Mouse (Mus musculus) embryonic facial prominence, embryonic 13.5 days (tissue): ENCODE results near the gene Ucp2. TPM values are rescaled to one million over a fixed set of nuclear protein-coding genes. Genes with fewer than 3 reads are reported as not detected.
A peak's percentile ranks its signal among the peaks of the same experiment; 100 is the strongest.

ENCODE experiments used
- ATAC-seq: fragments of 200-750 bp; cut with Nextera tagmentation; 2 replicates; pipeline ENCODE4 v1.8.0; 2017; ENCODE audit warnings: low read depth; ENCODE audit not compliant: insufficient number of reproducible peaks, insufficient read depth, low FRiP score, low TSS enrichment
- H3K27ac ChIP-seq: fragments of 300-500 bp; sonication (generic); 2 replicates; pipeline ENCODE4 v1.5.1; 2015; ENCODE audit warnings: moderate library complexity, mild to moderate bottlenecking, inconsistent platforms
- H3K27me3 ChIP-seq: fragments of 300-500 bp; sonication (generic); 2 replicates; pipeline ENCODE4 v1.6.1; 2015; ENCODE audit warnings: mild to moderate bottlenecking, inconsistent platforms
- H3K36me3 ChIP-seq: fragments of 300-500 bp; sonication (generic); 2 replicates; pipeline ENCODE4 v1.6.1; 2015; ENCODE audit warnings: mild to moderate bottlenecking, inconsistent platforms
- H3K4me1 ChIP-seq: fragments of 300-500 bp; sonication (generic); 2 replicates; pipeline ENCODE4 v1.6.1; 2015; ENCODE audit warnings: inconsistent platforms
- H3K4me2 ChIP-seq: fragments of 300-500 bp; sonication (generic); 2 replicates; pipeline ENCODE4 v1.6.1; 2015; ENCODE audit warnings: moderate library complexity, mild to moderate bottlenecking, inconsistent platforms
- H3K4me3 ChIP-seq: fragments of 300-500 bp; sonication (generic); 2 replicates; pipeline ENCODE4 v1.5.1; 2015; ENCODE audit warnings: mild to moderate bottlenecking, inconsistent platforms
- H3K9ac ChIP-seq: fragments of 300-500 bp; sonication (generic); 2 replicates; pipeline ENCODE4 v1.6.1; 2015; ENCODE audit warnings: mild to moderate bottlenecking, inconsistent platforms
- H3K9me3 ChIP-seq: fragments of 300-500 bp; sonication (generic); 2 replicates; pipeline ENCODE4 v1.6.1; 2016; ENCODE audit warnings: inconsistent platforms
- WGBS: fragments of 180-500 bp; shearing (Covaris S2); methylation state at CpG from one replicate; pipeline ENCODE4 v1.1.7; 2015; ENCODE audit warnings: mixed read lengths; 5-methylcytosine and 5-hydroxymethylcytosine counted together
- polyA plus RNA-seq: library from polyadenylated mRNA; unstranded; fragments of >200 nt; fragmentation: Nextera tagmentation; extraction: Ambion mirVana; gene quantifications from 2 replicates; pipeline ENCODE4 v1.2.1, GENCODE M21; 2015

Gene Ucp2
- polyA plus RNA-seq, 1 experiment from 2014 or later, result 159 TPM

- whole genome bisulfite sequencing, result 78% methylated on average over 5 of the region's 5 CpGs
- 0 out of 2 replicates have a peak, but pooled peaks have one; percentile 32 for ATAC-seq
- no peaks in the 10 kb centered on the region for H3K9me3 ChIP-seq
- no peak overlapping the region for H3K4me3 ChIP-seq
- H3K4me2 ChIP-seq, result peak overlapping the region; percentile 24; the same call in 1 of the 2 replicates
- no peaks in the 10 kb centered on the region for H3K27me3 ChIP-seq
- H3K36me3 ChIP-seq, result peaks cover 55% of the 10 kb centered on the region
- H3K9ac ChIP-seq, result no peak overlapping the region
- peaks cover 11% of the 10 kb centered on the region for H3K4me1 ChIP-seq
- H3K27ac ChIP-seq, result peak overlapping the region; percentile 62
Measured at GRCm38 (mm10) chr7:100465656-100466309, 27.4 kb upstream of the Ucp2 start.

DNA sequence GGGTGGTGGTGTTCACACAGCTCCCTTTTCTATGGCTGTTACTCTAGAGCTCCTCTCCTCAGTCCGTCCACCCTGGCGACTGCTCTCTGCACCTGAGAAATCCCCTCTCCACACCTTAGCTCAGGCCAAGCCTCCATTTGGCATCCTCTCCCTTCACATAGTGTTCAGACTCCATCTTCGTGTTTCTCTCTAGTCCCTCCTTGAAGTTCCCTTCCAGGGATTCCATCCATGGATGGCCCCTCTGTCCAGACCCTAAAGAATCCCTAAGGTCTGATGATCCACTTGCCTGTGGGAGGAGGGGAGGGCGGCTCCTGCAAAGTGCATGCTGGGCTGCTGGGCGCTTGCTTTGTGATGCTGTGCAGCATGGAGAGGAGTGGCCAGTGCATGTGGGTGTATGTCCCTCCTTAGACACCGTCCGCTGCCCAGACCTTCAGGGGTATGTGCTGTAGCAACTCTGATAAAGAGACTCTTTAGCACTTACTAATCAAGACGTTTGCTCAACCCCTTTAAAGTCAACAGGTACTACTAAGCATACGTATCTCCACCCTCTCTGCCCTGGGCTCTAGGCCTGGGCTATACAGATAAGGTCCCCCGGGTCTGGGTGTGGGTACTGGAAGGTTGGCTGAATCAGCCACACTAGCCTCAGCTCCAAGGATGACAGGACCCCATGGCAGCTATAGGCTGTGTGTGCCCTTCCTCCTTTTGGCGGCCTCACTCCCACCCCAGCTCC, 26.2 kb upstream of the Ucp2 start:
- H3K4me1 ChIP-seq, result peaks cover 11% of the 10 kb centered on the region
- H3K4me3 ChIP-seq, result no peak overlapping the region
- ATAC-seq, result no peak
- no peaks in the 10 kb centered on the region for H3K27me3 ChIP-seq
- H3K9me3 ChIP-seq, result no peaks in the 10 kb centered on the region
- no peak overlapping the region for H3K27ac ChIP-seq
- H3K9ac ChIP-seq, result no peak overlapping the region
- WGBS, result 90% methylated on average over 11 of the region's 11 CpGs
- no peak overlapping the region for H3K4me2 ChIP-seq
- H3K36me3 ChIP-seq, result peaks cover 45% of the 10 kb centered on the region

- H3K36me3 ChIP-seq, result peaks cover 39% of the 10 kb centered on the region
- H3K4me2 ChIP-seq, result no peak overlapping the region
- H3K27me3 ChIP-seq, result no peaks in the 10 kb centered on the region
- no peak overlapping the region for H3K4me3 ChIP-seq
- WGBS, result 84% methylated on average over 6 of the region's 6 CpGs
- peaks cover 11% of the 10 kb centered on the region for H3K4me1 ChIP-seq
- H3K27ac ChIP-seq, result no peak overlapping the region
- no peaks in the 10 kb centered on the region for H3K9me3 ChIP-seq
- no peak overlapping the region for H3K9ac ChIP-seq
- no peak for ATAC-seq
Measured at GRCm38 (mm10) chr7:100468761-100469160, 24.4 kb upstream of the Ucp2 start.

DNA sequence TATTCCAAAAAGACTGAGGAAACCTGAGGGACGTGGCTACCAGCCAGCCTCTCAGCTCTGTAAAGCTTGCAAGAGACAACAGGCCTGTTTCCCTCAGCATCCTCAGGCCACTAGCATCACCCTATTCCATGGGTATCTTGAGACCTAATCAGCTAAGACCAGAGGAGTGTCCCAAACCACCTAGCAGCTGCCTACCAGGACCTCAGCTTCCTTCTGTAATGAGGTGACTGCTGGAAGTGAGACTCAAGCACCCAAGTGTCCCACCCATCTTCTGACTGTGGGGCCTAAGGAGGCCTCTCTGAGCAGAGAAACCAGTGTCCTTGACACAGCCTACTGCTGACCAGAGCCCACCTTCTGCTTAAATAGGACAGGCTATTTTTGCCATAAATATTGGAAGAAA, 23.6 kb upstream of the Ucp2 start:
- no peak overlapping the region for H3K9ac ChIP-seq
- H3K27me3 ChIP-seq, result no peaks in the 10 kb centered on the region
- no peaks in the 10 kb centered on the region for H3K9me3 ChIP-seq
- no peak overlapping the region for H3K4me3 ChIP-seq
- no peak overlapping the region for H3K27ac ChIP-seq
- no peak overlapping the region for H3K4me2 ChIP-seq
- 84% methylated on average over 1 of the region's 1 CpGs for WGBS
- ATAC-seq, result no peak
- H3K36me3 ChIP-seq, result peaks cover 31% of the 10 kb centered on the region
- peaks cover 11% of the 10 kb centered on the region for H3K4me1 ChIP-seq

DNA sequence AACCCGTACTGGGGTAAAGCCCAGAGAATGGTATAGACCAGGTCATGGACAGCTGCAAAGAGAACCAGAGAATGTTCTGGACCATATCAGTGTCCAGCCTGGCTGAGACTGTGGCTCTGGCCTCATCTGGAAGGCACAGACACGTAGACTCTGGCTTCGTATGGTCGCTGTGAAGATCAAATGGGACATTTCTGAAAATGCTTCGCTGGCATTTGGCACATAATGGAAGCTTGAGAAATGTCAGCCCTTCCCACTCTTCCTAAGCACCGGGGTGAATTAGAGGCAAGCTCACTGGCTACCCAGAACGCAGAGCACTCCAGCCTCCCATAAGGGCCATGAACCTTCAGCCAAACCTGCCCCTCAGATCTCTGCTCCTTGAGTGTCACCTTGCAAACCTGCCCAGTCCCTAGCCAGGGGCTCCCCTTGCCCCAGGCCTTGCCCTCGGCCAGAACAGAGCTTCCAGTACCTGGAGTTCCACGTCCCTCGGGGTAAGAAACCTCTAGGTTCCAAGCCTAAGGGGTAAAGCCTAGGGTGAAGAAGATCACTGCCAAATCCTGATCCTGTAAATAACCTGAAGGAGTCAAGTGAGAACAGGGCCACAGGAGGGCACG, 22.2 kb upstream of the Ucp2 start:
- Histone ChIP-seq H3K9ac (no peak overlapping the region), H3K4me3 (no peak overlapping the region), H3K4me1 (peaks cover under 1% of the 10 kb centered on the region), H3K4me2 (no peak overlapping the region), H3K27me3 (no peaks in the 10 kb centered on the region), H3K36me3 (peaks cover 21% of the 10 kb centered on the region), H3K27ac (no peak overlapping the region), H3K9me3 (no peaks in the 10 kb centered on the region)
- no peak for ATAC-seq
- WGBS, result 87% methylated on average over 11 of the region's 11 CpGs

- H3K27me3 ChIP-seq, result no peaks in the 10 kb centered on the region
- peaks cover 20% of the 10 kb centered on the region for H3K36me3 ChIP-seq
- no peaks in the 10 kb centered on the region for H3K9me3 ChIP-seq
- 87% methylated on average over 1 of the region's 1 CpGs for WGBS
- no peak overlapping the region for H3K4me3 ChIP-seq
- H3K27ac ChIP-seq, result no peak overlapping the region
- no peak overlapping the region for H3K9ac ChIP-seq
- no peaks in the 10 kb centered on the region for H3K4me1 ChIP-seq
- no peak for ATAC-seq
- no peak overlapping the region for H3K4me2 ChIP-seq
Measured at GRCm38 (mm10) chr7:100471407-100471797, 21.7 kb upstream of the Ucp2 start.

DNA sequence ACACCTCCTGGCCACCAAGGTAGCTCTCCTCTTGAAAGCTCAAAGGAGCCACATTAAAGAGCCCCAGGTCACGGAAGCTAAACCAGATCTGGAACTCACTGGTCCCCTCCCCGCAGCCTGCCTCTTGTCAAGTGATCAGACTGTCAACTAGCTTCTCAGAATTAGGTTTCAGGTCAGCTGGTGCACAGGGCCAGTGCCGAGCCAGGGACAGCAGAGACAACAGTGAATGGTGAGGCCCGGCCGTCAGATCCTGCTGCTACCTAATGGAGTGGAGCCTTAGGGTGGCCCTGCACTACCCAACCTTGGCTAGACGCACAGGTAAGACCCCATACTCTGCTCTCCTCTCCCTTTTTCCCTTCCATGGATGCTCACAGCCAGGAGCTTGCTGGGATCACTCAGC, 20.4 kb upstream of the Ucp2 start, which contains the start of gene Ucp3:
Gene Ucp3, plus strand, starts transcription at position 214 of the 400 bp plus-strand sequence.
- Histone ChIP-seq H3K4me3 (no peak within 1 kb of the TSS), H3K9me3 (no peaks in the 10 kb centered on the region), H3K36me3 (peaks cover 20% of the 10 kb centered on the region), H3K27me3 (no peaks in the 10 kb centered on the region), H3K27ac (no peak within 1 kb of the TSS), H3K4me1 (no peaks in the 10 kb centered on the region), H3K9ac (no peak within 1 kb of the TSS), H3K4me2 (no peak within 1 kb of the TSS)
- 80% methylated on average over 6 of the region's 6 CpGs for WGBS
- ATAC-seq, result no peak

GRCm38 (mm10) chr7:100473846-100474454, 19.2 kb upstream of the Ucp2 start:
- ATAC-seq, result no peak

DNA sequence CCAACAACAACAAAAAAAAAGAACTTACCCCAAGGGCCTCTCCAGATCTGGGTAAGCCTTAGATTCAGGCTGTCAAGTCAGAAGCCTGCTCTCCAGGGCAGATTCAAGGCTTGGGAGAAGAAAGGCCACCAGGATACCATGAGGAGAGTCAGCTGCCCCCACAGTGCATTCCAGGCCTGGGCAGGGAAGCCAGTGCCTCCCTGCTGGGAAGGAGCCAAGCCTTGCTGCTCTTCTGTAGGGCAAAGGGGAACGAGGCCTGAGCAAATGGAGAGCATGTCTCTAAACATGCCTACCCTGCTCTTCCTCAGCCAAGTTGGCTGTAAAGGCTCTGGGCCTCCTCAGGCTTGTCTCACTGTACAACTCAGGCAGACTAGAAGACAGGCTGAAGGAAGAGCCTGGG, 18.5 kb upstream of the Ucp2 start:
- no peak overlapping the region for H3K4me2 ChIP-seq
- no peak overlapping the region for H3K4me3 ChIP-seq
- 40% methylated on average over 1 of the region's 1 CpGs for WGBS
- no peaks in the 10 kb centered on the region for H3K9me3 ChIP-seq
- H3K36me3 ChIP-seq, result peaks cover 7% of the 10 kb centered on the region; the same call in 1 of the 2 replicates
- 0 out of 2 replicates have a peak, but pooled peaks cover 2% of the 10 kb centered on the region for H3K4me1 ChIP-seq
- H3K27me3 ChIP-seq, result no peaks in the 10 kb centered on the region
- no peak overlapping the region for H3K9ac ChIP-seq
- ATAC-seq, result no peak
- no peak overlapping the region for H3K27ac ChIP-seq

More at GRCm38 (mm10) chr7:100473846-100474454, 19.2 kb upstream of the Ucp2 start:
- Histone ChIP-seq H3K4me3 (no peak overlapping the region), H3K4me1 (no peaks in the 10 kb centered on the region), H3K36me3 (peaks cover 14% of the 10 kb centered on the region), H3K9ac (no peak overlapping the region), H3K27me3 (no peaks in the 10 kb centered on the region), H3K27ac (no peak overlapping the region), H3K4me2 (no peak overlapping the region), H3K9me3 (no peaks in the 10 kb centered on the region)
- WGBS, result 77% methylated on average over 9 of the region's 9 CpGs

DNA sequence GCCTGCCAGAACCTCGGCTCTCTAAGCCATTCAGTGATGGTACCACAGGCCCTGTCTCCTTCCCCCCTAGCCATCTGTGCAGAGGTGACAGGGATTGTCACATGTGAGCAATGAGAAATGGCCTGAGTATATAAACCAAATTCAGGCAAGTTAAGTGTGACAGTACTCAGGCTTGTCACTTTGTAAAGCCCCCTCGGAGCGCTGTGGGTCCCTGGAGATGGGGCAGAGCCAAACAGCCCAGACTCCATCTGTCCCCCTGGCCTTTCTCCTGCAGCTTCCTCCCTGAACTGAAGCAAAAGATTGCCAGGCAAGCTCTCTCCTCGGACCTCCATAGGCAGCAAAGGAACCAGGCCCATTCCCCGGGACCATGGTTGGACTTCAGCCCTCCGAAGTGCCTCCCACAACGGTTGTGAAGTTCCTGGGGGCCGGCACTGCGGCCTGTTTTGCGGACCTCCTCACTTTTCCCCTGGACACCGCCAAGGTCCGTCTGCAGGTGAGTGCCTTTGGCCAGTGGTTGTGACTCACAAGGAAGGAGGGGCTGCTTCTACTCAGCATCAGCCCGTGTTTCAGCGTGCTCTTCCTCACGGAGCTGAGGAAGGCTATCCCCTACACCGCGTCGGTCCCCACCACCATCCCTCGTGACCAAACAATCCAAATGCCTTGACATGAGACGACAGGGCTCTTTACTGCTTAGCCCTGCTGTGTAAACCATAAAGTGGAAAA, 13.9 kb upstream of the Ucp2 start:
- 0 out of 2 replicates have a peak, but pooled peaks cover 5% of the 10 kb centered on the region for H3K4me1 ChIP-seq
- H3K4me2 ChIP-seq, result no peak overlapping the region
- no peak overlapping the region for H3K4me3 ChIP-seq
- no peak overlapping the region for H3K27ac ChIP-seq
- H3K9me3 ChIP-seq, result no peaks in the 10 kb centered on the region
- H3K9ac ChIP-seq, result no peak overlapping the region
- no peaks in the 10 kb centered on the region for H3K27me3 ChIP-seq
- 78% methylated on average over 20 of the region's 20 CpGs for WGBS
- no peaks in the 10 kb centered on the region for H3K36me3 ChIP-seq
- ATAC-seq, result no peak

GRCm38 (mm10) chr7:100479823-100480164, 13.3 kb upstream of the Ucp2 start:
- Histone ChIP-seq H3K4me1 (0 out of 2 replicates have a peak, but pooled peaks cover 5% of the 10 kb centered on the region), H3K4me2 (no peak overlapping the region), H3K9ac (no peak overlapping the region), H3K27me3 (no peaks in the 10 kb centered on the region), H3K9me3 (no peaks in the 10 kb centered on the region), H3K4me3 (no peak overlapping the region), H3K27ac (no peak overlapping the region), H3K36me3 (no peaks in the 10 kb centered on the region)
- ATAC-seq, result no peak
- 65% methylated on average over 15 of the region's 15 CpGs for WGBS
